Mouse (Mus musculus) heart, adult 2 months (tissue): Measurements from ENCODE around the gene Plekha7. TPM values are rescaled to one million over a fixed set of nuclear protein-coding genes. Genes with fewer than 3 reads are reported as not detected.
A peak's percentile ranks its signal among the peaks of the same experiment; 100 is the strongest.

Experiments
- DNase-seq, 2 experiments: peaks; one replicate each; pipeline ENCODE4 v3.0.0; 2021
- H3K27ac ChIP-seq: fragments of 200-600 bp; 2 replicates; pipeline ENCODE4 v1.8.1; 2022
- H3K27me3 ChIP-seq: fragments of 200-500 bp; 2 replicates; pipeline ENCODE4 v1.6.1; 2012; ENCODE audit warnings: mild to moderate bottlenecking, low read length, inconsistent platforms, mixed read lengths; ENCODE audit not compliant: control insufficient read depth, insufficient read depth
- H3K36me3 ChIP-seq: fragments of 200-500 bp; 2 replicates; pipeline ENCODE4 v1.6.1; 2012; ENCODE audit warnings: low read length, inconsistent platforms; ENCODE audit not compliant: control insufficient read depth, insufficient read depth
- H3K4me1 ChIP-seq: fragments of 200-500 bp; 2 replicates; pipeline ENCODE4 v1.6.1; 2011; ENCODE audit warnings: low read length; ENCODE audit not compliant: control insufficient read depth, insufficient read depth
- H3K4me3 ChIP-seq: fragments of 200-600 bp; 2 replicates; pipeline ENCODE4 v1.8.1; 2022
- H3K79me2 ChIP-seq: fragments of 200-500 bp; replicated peaks from 2 replicates; pipeline ENCODE4 v1.6.1; 2012; ENCODE audit warnings: mild to moderate bottlenecking, inconsistent platforms, low read length, moderate library complexity, mixed read lengths; ENCODE audit not compliant: control insufficient read depth, insufficient read depth
- H3K9ac ChIP-seq: fragments of 200-500 bp; 2 replicates; pipeline ENCODE4 v1.6.1; 2012; ENCODE audit warnings: low read depth, mild to moderate bottlenecking, control low read depth, inconsistent platforms, low read length, mixed read lengths
- CTCF ChIP-seq: fragments of 200-600 bp; IDR thresholded peaks from 2 replicates; pipeline ENCODE4 v1.8.1; 2022; ENCODE audit warnings: antibody characterized with exemption, mild to moderate bottlenecking, moderate library complexity
- EP300 ChIP-seq: fragments of 200-500 bp; IDR thresholded peaks from 2 replicates; pipeline ENCODE4 v1.6.1; 2011; ENCODE audit warnings: low read depth, low read length, control low read depth; ENCODE audit not compliant: insufficient read depth
- POLR2A ChIP-seq: fragments of 200-500 bp; IDR thresholded peaks from 2 replicates; pipeline ENCODE4 v1.6.1; 2011; ENCODE audit warnings: mild to moderate bottlenecking, low read depth, low read length, control low read depth; ENCODE audit not compliant: insufficient read depth
- WGBS: fragments of 180-500 bp; shearing (Covaris S2); methylation state at CpG from one replicate; pipeline ENCODE4 v1.1.7; 2018; 5-methylcytosine and 5-hydroxymethylcytosine counted together
- intact Hi-C: fragments of 180-260 bp; cut with DNase I; formaldehyde crosslinking; loops from one replicate; pipeline ENCODE4 v1.15.1; 2025
- polyA plus RNA-seq: library from polyadenylated mRNA; depleted of rRNA; stranded (reverse); fragments of >200 nt; gene quantifications from 2 replicates; pipeline ENCODE4 v1.2.3, GENCODE M21; 2012
- total RNA-seq, 2 experiments: library from RNA; stranded (reverse); gene quantifications; 2 replicates each; pipeline ENCODE4 v1.2.3; 2021

Plekha7 gene
- total and polyA plus RNA-seq, 3 experiments, result 4.5 to 13.7 (median 6.3) TPM

DNA sequence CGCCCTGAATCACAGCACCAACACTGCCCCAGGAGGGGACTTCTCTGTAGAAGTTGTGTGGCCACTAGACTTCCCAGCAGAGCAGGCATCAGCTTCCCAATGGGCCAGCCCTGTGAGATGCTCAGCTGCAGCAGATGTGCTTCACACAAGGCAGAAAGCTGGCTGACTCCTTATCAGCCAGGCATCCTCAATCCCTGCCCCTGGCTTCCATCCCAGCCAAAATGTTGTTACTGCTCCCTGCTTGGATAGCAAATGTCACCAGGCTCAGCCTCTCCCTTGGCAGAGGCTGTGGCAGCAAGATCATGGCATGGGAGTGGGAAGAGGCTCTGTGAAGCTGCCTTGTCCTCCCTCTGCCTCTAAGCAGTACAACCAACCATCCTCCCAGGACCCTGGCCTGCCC, 125.7 kb downstream of the Plekha7 start:
- peaks cover 2% of the 10 kb centered on the region; the same call in 1 of the 2 replicates for H3K4me1 ChIP-seq
- no peak overlapping the region for H3K9ac ChIP-seq
- no peak overlapping the region for H3K27ac ChIP-seq
- 61% methylated on average over 1 of the region's 1 CpGs for WGBS
- DNase-seq, result peak in 1 of 2 experiments; percentile 47
- intact Hi-C loops, result no loop called here
- H3K4me3 ChIP-seq, result no peak overlapping the region
- H3K36me3 ChIP-seq, result no peaks in the 10 kb centered on the region
- TF ChIP-seq CTCF (no peak), EP300 (no peak), POLR2A (no peak)
- no peaks in the 10 kb centered on the region for H3K79me2 ChIP-seq
- no peaks in the 10 kb centered on the region for H3K27me3 ChIP-seq

DNA sequence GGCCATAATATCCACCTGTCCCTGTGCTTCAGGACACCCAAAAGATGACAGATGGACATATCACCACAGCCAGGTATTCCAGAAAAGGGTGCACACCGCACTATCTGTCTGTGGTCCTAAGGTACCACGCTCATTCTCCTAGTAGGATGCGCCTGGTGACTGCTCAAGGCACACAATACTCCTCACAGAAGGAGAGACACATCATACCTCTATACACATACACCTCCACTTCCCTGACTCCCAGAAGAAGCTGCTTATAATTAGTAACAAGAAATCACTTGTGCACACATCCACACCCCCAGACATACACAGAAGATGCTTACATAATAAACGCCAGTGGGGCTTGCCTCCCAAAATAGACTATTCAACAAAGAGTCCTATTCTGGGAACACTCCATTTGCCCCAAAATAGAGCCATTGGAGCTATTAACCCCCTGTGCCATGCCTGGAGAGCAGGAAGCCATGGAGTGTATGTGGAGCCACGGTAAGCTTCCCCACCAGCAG, 126.7 kb downstream of the Plekha7 start:
- no peak for TF ChIP-seq POLR2A
- no peak for TF ChIP-seq EP300
- TF ChIP-seq CTCF, result no peak
- H3K27ac ChIP-seq, result no peak overlapping the region
- intact Hi-C loops, result no loop called here
- no peaks in the 10 kb centered on the region for H3K36me3 ChIP-seq
- no peak for DNase-seq
- H3K79me2 ChIP-seq, result no peaks in the 10 kb centered on the region
- H3K27me3 ChIP-seq, result no peaks in the 10 kb centered on the region
- peaks cover 2% of the 10 kb centered on the region; the same call in 1 of the 2 replicates for H3K4me1 ChIP-seq
- 79% methylated on average over 5 of the region's 5 CpGs for WGBS
- H3K9ac ChIP-seq, result no peak overlapping the region
- H3K4me3 ChIP-seq, result no peak overlapping the region

DNA sequence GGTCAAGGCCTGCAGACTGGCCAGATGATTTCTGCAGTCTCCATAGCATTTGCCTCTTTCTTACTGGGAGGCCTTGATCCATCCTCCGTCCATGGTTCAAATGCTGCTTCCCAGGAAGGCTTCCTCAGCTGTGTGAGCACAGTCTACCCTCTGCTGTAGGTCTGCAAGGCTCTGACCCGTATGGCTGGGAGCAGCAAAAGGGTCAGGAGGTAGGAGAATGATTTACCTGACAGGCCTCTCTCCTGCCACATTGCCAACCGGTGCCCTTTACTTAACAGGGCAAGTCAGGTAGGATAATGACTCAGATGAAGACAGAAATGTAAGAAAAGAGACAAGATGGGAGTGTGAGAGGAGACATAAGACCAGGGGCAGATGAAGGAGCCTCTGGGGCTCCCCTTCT, 129.3 kb downstream of the Plekha7 start:
- Histone ChIP-seq H3K36me3 (no peaks in the 10 kb centered on the region), H3K4me1 (peaks cover 2% of the 10 kb centered on the region; the same call in 1 of the 2 replicates), H3K9ac (no peak overlapping the region), H3K27ac (no peak overlapping the region), H3K27me3 (no peaks in the 10 kb centered on the region), H3K4me3 (no peak overlapping the region), H3K79me2 (no peaks in the 10 kb centered on the region)
- DNase-seq, result no peak
- TF ChIP-seq POLR2A (no peak), EP300 (no peak), CTCF (no peak)
- WGBS, result 84% methylated on average over 3 of the region's 3 CpGs
- intact Hi-C loops, result no loop called here

DNA sequence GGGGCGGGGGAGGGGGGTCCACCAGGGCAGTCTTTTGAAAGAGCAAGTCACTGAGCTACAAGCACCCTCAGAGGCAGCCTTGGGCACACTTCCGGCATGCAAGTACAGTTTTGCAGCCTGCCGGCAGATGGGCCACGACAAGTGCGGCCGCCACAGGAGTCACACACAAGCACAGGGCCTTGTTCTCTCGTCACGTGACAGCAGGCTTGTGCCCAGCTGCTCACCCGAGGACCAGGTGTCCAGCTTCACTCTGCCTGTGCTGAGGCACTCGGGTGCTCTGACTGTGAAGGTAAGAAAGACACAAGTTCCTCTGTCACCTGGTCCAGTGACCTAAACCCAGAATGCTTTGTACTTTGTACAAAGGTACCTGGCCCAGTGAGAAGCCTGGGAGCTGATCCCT, 135.4 kb downstream of the Plekha7 start:
- 81% methylated on average over 10 of the region's 10 CpGs for WGBS
- Histone ChIP-seq H3K79me2 (no peaks in the 10 kb centered on the region), H3K4me3 (no peak overlapping the region), H3K36me3 (no peaks in the 10 kb centered on the region), H3K27me3 (no peaks in the 10 kb centered on the region), H3K9ac (no peak overlapping the region), H3K4me1 (no peaks in the 10 kb centered on the region), H3K27ac (no peak overlapping the region)
- intact Hi-C loops, result no loop called here
- TF ChIP-seq CTCF (no peak), EP300 (no peak), POLR2A (no peak)
- DNase-seq, result no peak

DNA sequence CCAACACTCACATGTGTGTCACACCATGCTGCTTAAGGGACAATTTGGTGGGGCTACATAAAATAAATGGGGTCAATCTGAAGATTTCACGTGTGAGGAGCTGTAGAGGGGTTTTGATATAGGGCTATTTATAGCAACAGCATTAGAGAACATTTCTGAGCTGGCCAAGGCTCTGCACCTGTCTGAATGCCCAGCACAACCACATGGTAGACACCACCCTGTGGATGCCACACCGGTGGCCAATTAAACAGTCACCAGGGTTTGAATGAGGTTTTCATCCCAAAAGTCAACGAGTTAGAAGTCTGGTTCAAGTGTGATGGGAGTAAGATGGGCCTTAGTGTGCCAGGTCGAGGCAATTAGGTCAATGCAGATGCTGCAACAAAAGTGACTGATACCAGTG, 138.8 kb downstream of the Plekha7 start:
- Histone ChIP-seq H3K4me1 (no peaks in the 10 kb centered on the region), H3K36me3 (no peaks in the 10 kb centered on the region), H3K79me2 (no peaks in the 10 kb centered on the region), H3K27ac (no peak overlapping the region), H3K9ac (no peak overlapping the region), H3K4me3 (no peak overlapping the region), H3K27me3 (no peaks in the 10 kb centered on the region)
- intact Hi-C loops, result no loop called here
- DNase-seq, result no peak
- TF ChIP-seq EP300, result no peak
- WGBS, result 58% methylated on average over 4 of the region's 4 CpGs

DNA sequence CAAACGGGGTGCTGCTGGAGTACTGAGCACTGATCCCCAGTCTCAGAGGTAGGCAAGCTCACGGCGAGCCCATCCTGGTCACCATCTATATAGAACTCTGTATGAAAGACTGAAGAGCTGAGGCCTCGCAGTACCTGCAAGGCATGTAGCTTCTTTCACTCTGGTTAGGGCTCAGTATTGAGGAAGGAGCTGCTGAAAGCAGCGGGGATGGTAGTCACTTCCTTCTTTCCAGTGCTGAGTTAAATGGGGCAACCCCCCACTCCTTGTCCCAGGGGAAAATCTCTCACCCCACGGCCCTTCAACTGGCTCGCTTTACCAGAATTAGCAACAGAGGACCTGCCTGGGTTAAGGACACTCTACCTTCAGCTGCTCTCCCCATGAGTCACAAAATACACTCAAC, 140.0 kb downstream of the Plekha7 start:
- TF ChIP-seq EP300, result no peak
- no peaks in the 10 kb centered on the region for H3K79me2 ChIP-seq
- 80% methylated on average over 7 of the region's 7 CpGs for WGBS
- no peak overlapping the region for H3K27ac ChIP-seq
- no peak overlapping the region for H3K9ac ChIP-seq
- intact Hi-C loops, result no loop called here
- H3K4me3 ChIP-seq, result no peak overlapping the region
- H3K27me3 ChIP-seq, result no peaks in the 10 kb centered on the region
- no peak for DNase-seq
- H3K36me3 ChIP-seq, result no peaks in the 10 kb centered on the region
- H3K4me1 ChIP-seq, result no peaks in the 10 kb centered on the region
